Mouse (Mus musculus): ENCODE measurements at regions not wholly inside any gene's neighbourhood (a gene's known extent, or its start where the extent isn't known, plus 50 kb on each side); places are given as distances from the start of the nearest gene placed in this dataset.
A peak's percentile ranks its signal among the peaks of the same experiment; 100 is the strongest.

GRCm38 (mm10) chr1:45625921-45626320, 122.8 kb upstream of the Col5a2 start:
- H3K9ac ChIP-seq (ENCODE audit: low read depth, low read length) = no peak overlapping the region
- no peak overlapping the region for H3K4me2 ChIP-seq (ENCODE audit: low read depth, low read length)
- no peaks in the 10 kb centered on the region for H3K36me3 ChIP-seq (ENCODE audit: control insufficient read depth, insufficient read depth, low read length)
- no peaks in the 10 kb centered on the region for H3K27me3 ChIP-seq (replicated peaks; ENCODE audit: control insufficient read depth, insufficient read depth, low read length)
- H3K9me3 ChIP-seq (ENCODE audit: control insufficient read depth, low read length) = no peaks in the 10 kb centered on the region
- 81% methylated on average over 5 of the region's 5 CpGs for WGBS
- ATAC-seq (ENCODE audit: low read depth) = no peak
- no peak overlapping the region for H3K27ac ChIP-seq (replicated peaks; ENCODE audit: low read depth, low read length)
- H3K4me1 ChIP-seq (ENCODE audit: control insufficient read depth, insufficient read depth, low read length) = no peaks in the 10 kb centered on the region
- peak; percentile 9 for DNase-seq (ENCODE audit: low spot score)
- no peak overlapping the region for H3K4me3 ChIP-seq (ENCODE audit: low read depth, low read length)

- H3K9ac ChIP-seq (ENCODE audit: low read depth, low read length) = no peak overlapping the region
- no peak overlapping the region for H3K27ac ChIP-seq (replicated peaks; ENCODE audit: low read depth, low read length)
- WGBS = 50% methylated on average over 2 of the region's 2 CpGs
- no peaks in the 10 kb centered on the region for H3K4me1 ChIP-seq (ENCODE audit: control insufficient read depth, insufficient read depth, low read length)
- ATAC-seq (ENCODE audit: low read depth) (no peak), DNase-seq (ENCODE audit: low spot score) (peak; percentile 67)
- no peaks in the 10 kb centered on the region for H3K27me3 ChIP-seq (replicated peaks; ENCODE audit: control insufficient read depth, insufficient read depth, low read length)
- no peaks in the 10 kb centered on the region for H3K36me3 ChIP-seq (ENCODE audit: control insufficient read depth, insufficient read depth, low read length)
- H3K9me3 ChIP-seq (ENCODE audit: control insufficient read depth, low read length) = no peaks in the 10 kb centered on the region
- H3K4me3 ChIP-seq (ENCODE audit: low read depth, low read length) = no peak overlapping the region
- no peak overlapping the region for H3K4me2 ChIP-seq (ENCODE audit: low read depth, low read length)
Observed at GRCm38 (mm10) chr1:45626733-45627132, 123.7 kb upstream of the Col5a2 start.

- H3K27ac ChIP-seq (replicated peaks; ENCODE audit: low read depth, low read length) = no peak overlapping the region
- H3K9ac ChIP-seq (ENCODE audit: low read depth, low read length) = no peak overlapping the region
- 11% methylated on average over 2 of the region's 2 CpGs for WGBS
- ATAC-seq (ENCODE audit: low read depth) (peak; percentile 41; the same call in 1 of the 2 replicates), DNase-seq (ENCODE audit: low spot score) (peak; percentile 84)
- H3K27me3 ChIP-seq (replicated peaks; ENCODE audit: control insufficient read depth, insufficient read depth, low read length) = no peaks in the 10 kb centered on the region
- H3K36me3 ChIP-seq (ENCODE audit: control insufficient read depth, insufficient read depth, low read length) = no peaks in the 10 kb centered on the region
- H3K4me3 ChIP-seq (ENCODE audit: low read depth, low read length) = no peak overlapping the region
- no peaks in the 10 kb centered on the region for H3K4me1 ChIP-seq (ENCODE audit: control insufficient read depth, insufficient read depth, low read length)
- no peak overlapping the region for H3K4me2 ChIP-seq (ENCODE audit: low read depth, low read length)
- peaks cover 9% of the 10 kb centered on the region; the same call in 1 of the 2 replicates for H3K9me3 ChIP-seq (ENCODE audit: control insufficient read depth, low read length)
Observed at GRCm38 (mm10) chr1:45627840-45628239, 124.8 kb upstream of the Col5a2 start.

- no peak overlapping the region for H3K4me2 ChIP-seq (ENCODE audit: low read depth, low read length)
- DNase-seq (ENCODE audit: low spot score) = peak; percentile 82
- no peak for ATAC-seq (ENCODE audit: low read depth)
Observed at GRCm38 (mm10) chr1:45647301-45647700, 144.2 kb upstream of the Col5a2 start.

GRCm38 (mm10) chr1:45653248-45653647, 141.7 kb upstream of the Wdr75 start:
- Histone ChIP-seq H3K9me3 (ENCODE audit: control insufficient read depth, low read length) (0 out of 2 replicates have a peak, but pooled peaks cover 3% of the 10 kb centered on the region), H3K27ac (replicated peaks; ENCODE audit: low read depth, low read length) (no peak overlapping the region), H3K9ac (ENCODE audit: low read depth, low read length) (no peak overlapping the region), H3K4me2 (ENCODE audit: low read depth, low read length) (no peak overlapping the region), H3K4me3 (ENCODE audit: low read depth, low read length) (no peak overlapping the region), H3K36me3 (ENCODE audit: control insufficient read depth, insufficient read depth, low read length) (no peaks in the 10 kb centered on the region), H3K27me3 (replicated peaks; ENCODE audit: control insufficient read depth, insufficient read depth, low read length) (no peaks in the 10 kb centered on the region), H3K4me1 (ENCODE audit: control insufficient read depth, insufficient read depth, low read length) (no peaks in the 10 kb centered on the region)
- ATAC-seq (ENCODE audit: low read depth) (no peak), DNase-seq (ENCODE audit: low spot score) (no peak)
- WGBS = 89% methylated on average over 3 of the region's 3 CpGs

More at GRCm38 (mm10) chr1:45647301-45647700, 144.2 kb upstream of the Col5a2 start:
- Histone ChIP-seq H3K9ac (ENCODE audit: low read depth, low read length) (no peak overlapping the region), H3K27ac (replicated peaks; ENCODE audit: low read depth, low read length) (peak overlapping the region; percentile 63; the same call in 1 of the 2 replicates), H3K27me3 (replicated peaks; ENCODE audit: control insufficient read depth, insufficient read depth, low read length) (no peaks in the 10 kb centered on the region), H3K9me3 (ENCODE audit: control insufficient read depth, low read length) (0 out of 2 replicates have a peak, but pooled peaks cover 3% of the 10 kb centered on the region), H3K4me1 (ENCODE audit: control insufficient read depth, insufficient read depth, low read length) (no peaks in the 10 kb centered on the region), H3K4me3 (ENCODE audit: low read depth, low read length) (no peak overlapping the region), H3K36me3 (ENCODE audit: control insufficient read depth, insufficient read depth, low read length) (no peaks in the 10 kb centered on the region)

GRCm38 (mm10) chr1:45663882-45664520, 131.0 kb upstream of the Wdr75 start:
- H3K9me3 ChIP-seq (ENCODE audit: control insufficient read depth, low read length) = no peaks in the 10 kb centered on the region
- H3K4me1 ChIP-seq (ENCODE audit: control insufficient read depth, insufficient read depth, low read length) = no peaks in the 10 kb centered on the region
- no peak overlapping the region for H3K27ac ChIP-seq (replicated peaks; ENCODE audit: low read depth, low read length)
- no peaks in the 10 kb centered on the region for H3K36me3 ChIP-seq (ENCODE audit: control insufficient read depth, insufficient read depth, low read length)
- H3K4me3 ChIP-seq (ENCODE audit: low read depth, low read length) = no peak overlapping the region
- no peaks in the 10 kb centered on the region for H3K27me3 ChIP-seq (replicated peaks; ENCODE audit: control insufficient read depth, insufficient read depth, low read length)
- no peak overlapping the region for H3K9ac ChIP-seq (ENCODE audit: low read depth, low read length)
- no peak for ATAC-seq (ENCODE audit: low read depth)
- 57% methylated on average over 3 of the region's 3 CpGs for WGBS
- DNase-seq (ENCODE audit: low spot score) = peak; percentile 52
- no peak overlapping the region for H3K4me2 ChIP-seq (ENCODE audit: low read depth, low read length)

GRCm38 (mm10) chr1:45672443-45673156, 122.4 kb upstream of the Wdr75 start:
- 19% methylated on average over 5 of the region's 5 CpGs for WGBS

GRCm38 (mm10) chr1:45675771-45676439, 119.1 kb upstream of the Wdr75 start:
- Histone ChIP-seq H3K36me3 (ENCODE audit: control insufficient read depth, insufficient read depth, low read length) (no peaks in the 10 kb centered on the region), H3K4me1 (ENCODE audit: control insufficient read depth, insufficient read depth, low read length) (0 out of 2 replicates have a peak, but pooled peaks cover 11% of the 10 kb centered on the region), H3K9ac (ENCODE audit: low read depth, low read length) (no peak overlapping the region), H3K9me3 (ENCODE audit: control insufficient read depth, low read length) (no peaks in the 10 kb centered on the region), H3K27me3 (replicated peaks; ENCODE audit: control insufficient read depth, insufficient read depth, low read length) (no peaks in the 10 kb centered on the region), H3K4me3 (ENCODE audit: low read depth, low read length) (no peak overlapping the region), H3K4me2 (ENCODE audit: low read depth, low read length) (no peak overlapping the region), H3K27ac (replicated peaks; ENCODE audit: low read depth, low read length) (peak overlapping the region; percentile 52)
- DNase-seq (ENCODE audit: low spot score) (peak; percentile 90), ATAC-seq (ENCODE audit: low read depth) (peak; percentile 60; the same call in 1 of the 2 replicates)
- WGBS = 43% methylated on average over 5 of the region's 5 CpGs

More at GRCm38 (mm10) chr1:45672443-45673156, 122.4 kb upstream of the Wdr75 start:
- Histone ChIP-seq H3K27ac (replicated peaks; ENCODE audit: low read depth, low read length) (peak overlapping the region; percentile 68), H3K9me3 (ENCODE audit: control insufficient read depth, low read length) (no peaks in the 10 kb centered on the region), H3K36me3 (ENCODE audit: control insufficient read depth, insufficient read depth, low read length) (no peaks in the 10 kb centered on the region), H3K4me3 (ENCODE audit: low read depth, low read length) (no peak overlapping the region), H3K4me2 (ENCODE audit: low read depth, low read length) (0 out of 2 replicates have a peak overlapping the region, but pooled peaks have one; percentile 15), H3K4me1 (ENCODE audit: control insufficient read depth, insufficient read depth, low read length) (0 out of 2 replicates have a peak, but pooled peaks cover 11% of the 10 kb centered on the region), H3K27me3 (replicated peaks; ENCODE audit: control insufficient read depth, insufficient read depth, low read length) (no peaks in the 10 kb centered on the region), H3K9ac (ENCODE audit: low read depth, low read length) (no peak overlapping the region)
- peak; percentile 88 for ATAC-seq (ENCODE audit: low read depth)
- peak; percentile 95 for DNase-seq (ENCODE audit: low spot score)
